Mouse (Mus musculus) liver, postnatal 0 days (tissue): Measurements from ENCODE around the gene Lgr6. TPM values are rescaled to one million over a fixed set of nuclear protein-coding genes. Genes with fewer than 3 reads are reported as not detected.

Experiments used
- ATAC-seq: fragments of 200-750 bp; cut with Nextera tagmentation; 2 replicates; pipeline ENCODE4 v1.8.0; 2017; ENCODE audit warnings: mild to moderate bottlenecking, moderate library complexity
- DNase-seq: peaks from one replicate; pipeline ENCODE4 v3.0.0-alpha.2; 2016
- H3K27ac ChIP-seq: fragments of 300-500 bp; sonication (generic); 2 replicates; pipeline ENCODE4 v1.5.1; 2014; ENCODE audit warnings: antibody characterized with exemption, moderate library complexity, mild to moderate bottlenecking, low read depth
- H3K27me3 ChIP-seq: fragments of 300-500 bp; sonication (generic); 2 replicates; pipeline ENCODE4 v1.6.1; 2014; ENCODE audit warnings: low read length, control low read depth, mixed read lengths; ENCODE audit not compliant: insufficient read depth
- H3K36me3 ChIP-seq: fragments of 300-500 bp; sonication (generic); replicated peaks from 2 replicates; pipeline ENCODE4 v1.6.1; 2014; ENCODE audit warnings: mild to moderate bottlenecking, control low read depth, low read length, moderate library complexity, mixed read lengths; ENCODE audit not compliant: insufficient read depth
- H3K4me1 ChIP-seq: fragments of 300-500 bp; sonication (generic); 2 replicates; pipeline ENCODE4 v1.6.1; 2014; ENCODE audit warnings: antibody characterized with exemption, mild to moderate bottlenecking, control low read depth; ENCODE audit not compliant: insufficient read depth
- H3K4me2 ChIP-seq: fragments of 300-500 bp; sonication (generic); 2 replicates; pipeline ENCODE4 v1.6.1; 2014; ENCODE audit warnings: low read depth, mild to moderate bottlenecking, low read length, moderate library complexity, mixed read lengths
- H3K4me3 ChIP-seq: fragments of 300-500 bp; sonication (generic); 2 replicates; pipeline ENCODE4 v1.5.1; 2014; ENCODE audit warnings: low read depth, low read length
- H3K9ac ChIP-seq: fragments of 300-500 bp; sonication (generic); replicated peaks from 2 replicates; pipeline ENCODE4 v1.6.1; 2014; ENCODE audit warnings: mild to moderate bottlenecking, moderate library complexity
- H3K9me3 ChIP-seq: fragments of 300-500 bp; sonication (generic); 2 replicates; pipeline ENCODE4 v1.6.1; 2016; ENCODE audit warnings: mild to moderate bottlenecking, control low read depth, low read length, mixed read lengths
- CTCF ChIP-seq: sonication (generic); IDR thresholded peaks from 2 replicates; pipeline ENCODE4 v1.5.1; 2016; ENCODE audit warnings: antibody characterized with exemption, low read depth
- EP300 ChIP-seq: IDR thresholded peaks from 2 replicates; pipeline ENCODE4 v1.6.1; 2016; ENCODE audit warnings: antibody characterized with exemption, low read depth, mild to moderate bottlenecking
- WGBS: fragments of 180-500 bp; shearing (Covaris S2); extraction: QIAGEN DNeasy Blood & Tissue Kit; methylation state at CpG from one replicate; pipeline ENCODE4 v1.1.7; 2014; ENCODE audit not compliant: insufficient replicate concordance; 5-methylcytosine and 5-hydroxymethylcytosine counted together
- polyA plus RNA-seq: library from polyadenylated mRNA; unstranded; fragments of >200 nt; fragmentation: Nextera tagmentation; extraction: Ambion mirVana; gene quantifications from 2 replicates; pipeline ENCODE4 v1.2.1, GENCODE M21; 2015

Lgr6 gene
- polyA plus RNA-seq, 1 experiment from 2014 or later: 0.32 TPM

GRCm38 (mm10) chr1:135011912-135012311, 93.2 kb downstream of the Lgr6 start:
- H3K4me1 ChIP-seq: no peaks in the 10 kb centered on the region
- no peak overlapping the region for H3K4me3 ChIP-seq
- WGBS: 89% methylated on average over 5 of the region's 5 CpGs
- H3K4me2 ChIP-seq: no peak overlapping the region
- H3K9me3 ChIP-seq: no peaks in the 10 kb centered on the region
- H3K27me3 ChIP-seq: 0 out of 2 replicates have a peak, but pooled peaks cover 6% of the 10 kb centered on the region
- no peak overlapping the region for H3K9ac ChIP-seq
- H3K36me3 ChIP-seq: no peaks in the 10 kb centered on the region
- no peak for DNase-seq
- ATAC-seq: no peak
- H3K27ac ChIP-seq: no peak overlapping the region
- TF ChIP-seq CTCF: no peak
- no peak for TF ChIP-seq EP300

DNA sequence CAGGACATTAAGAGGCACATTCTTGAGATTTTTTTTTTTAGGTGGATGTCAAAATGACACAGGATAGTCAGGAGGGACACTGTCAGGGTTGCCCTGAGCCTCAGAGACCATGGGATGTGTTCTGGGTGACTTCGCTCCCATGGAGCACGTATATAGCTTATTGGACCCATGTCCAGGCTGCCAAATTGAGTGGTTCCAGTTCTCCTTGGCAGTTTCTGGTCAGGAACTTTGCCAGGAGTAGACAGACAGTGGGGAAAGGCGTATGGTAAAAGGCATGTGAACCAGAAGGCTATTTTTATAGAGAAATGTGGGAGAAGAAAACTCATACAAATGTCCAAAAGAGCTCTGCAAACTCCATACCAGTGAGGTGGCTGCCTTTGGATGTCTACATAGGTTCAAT, 95.2 kb downstream of the Lgr6 start:
- Histone ChIP-seq H3K9me3 (no peaks in the 10 kb centered on the region), H3K27ac (no peak overlapping the region), H3K4me2 (no peak overlapping the region), H3K4me3 (no peak overlapping the region), H3K4me1 (no peaks in the 10 kb centered on the region), H3K36me3 (no peaks in the 10 kb centered on the region), H3K27me3 (0 out of 2 replicates have a peak, but pooled peaks cover 4% of the 10 kb centered on the region), H3K9ac (no peak overlapping the region)
- no peak for TF ChIP-seq EP300
- no peak for TF ChIP-seq CTCF
- ATAC-seq (no peak), DNase-seq (no peak)
- 62% methylated on average over 3 of the region's 3 CpGs for WGBS

DNA sequence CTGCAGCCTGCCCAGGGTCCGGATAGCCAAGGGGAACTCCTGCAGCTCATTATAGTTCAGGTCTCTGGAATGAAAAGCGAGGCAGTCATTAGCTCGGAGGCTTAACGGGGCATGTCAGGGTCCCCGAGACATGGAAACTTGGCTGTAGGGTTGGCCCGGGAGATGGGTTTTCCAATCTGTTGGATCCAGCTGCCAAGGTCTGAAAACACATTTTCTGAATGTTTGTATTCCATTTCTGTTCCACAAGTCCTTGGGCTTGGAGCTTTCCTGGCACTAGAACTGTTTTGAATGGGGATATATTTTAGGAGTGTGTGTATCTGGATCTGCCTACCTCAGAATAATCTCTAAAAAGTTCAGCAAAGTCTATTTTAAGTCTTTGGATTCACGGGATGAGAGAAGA, 99.4 kb downstream of the Lgr6 start:
- Histone ChIP-seq H3K4me2 (no peak overlapping the region), H3K27me3 (no peaks in the 10 kb centered on the region), H3K36me3 (no peaks in the 10 kb centered on the region), H3K9ac (no peak overlapping the region), H3K4me3 (no peak overlapping the region), H3K9me3 (no peaks in the 10 kb centered on the region), H3K4me1 (no peaks in the 10 kb centered on the region), H3K27ac (no peak overlapping the region)
- TF ChIP-seq EP300 (no peak), CTCF (no peak)
- DNase-seq (no peak), ATAC-seq (no peak)
- 77% methylated on average over 7 of the region's 7 CpGs for WGBS

GRCm38 (mm10) chr1:135003346-135003745, 101.7 kb downstream of the Lgr6 start:
- no peak for DNase-seq
- no peak for TF ChIP-seq EP300
- no peak for TF ChIP-seq CTCF
- no peak overlapping the region for H3K4me2 ChIP-seq
- no peaks in the 10 kb centered on the region for H3K27me3 ChIP-seq
- H3K9ac ChIP-seq: no peak overlapping the region
- H3K36me3 ChIP-seq: no peaks in the 10 kb centered on the region
- H3K4me3 ChIP-seq: no peak overlapping the region
- H3K4me1 ChIP-seq: no peaks in the 10 kb centered on the region
- H3K9me3 ChIP-seq: no peaks in the 10 kb centered on the region
- WGBS: 72% methylated on average over 4 of the region's 4 CpGs
- H3K27ac ChIP-seq: no peak overlapping the region
- no peak for ATAC-seq

DNA sequence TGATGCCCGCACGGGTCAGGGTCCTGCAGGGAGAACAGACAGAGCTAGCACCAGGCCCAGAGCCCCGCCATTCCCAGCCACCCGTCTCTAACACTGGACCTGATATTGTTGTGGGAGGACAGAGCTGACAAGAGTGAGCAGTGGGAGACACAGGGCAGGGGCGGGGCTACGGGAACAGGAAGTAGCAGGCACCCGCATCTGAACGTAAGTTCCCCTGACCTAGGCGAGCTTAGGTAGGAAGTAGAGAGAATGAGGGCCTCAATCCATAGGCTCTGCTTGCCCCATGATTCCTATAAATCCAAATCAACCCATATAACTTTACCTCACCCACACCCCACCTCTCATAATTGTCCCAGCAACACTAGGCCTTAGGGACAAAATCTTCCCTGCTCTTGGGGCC, 104.5 kb downstream of the Lgr6 start:
- Histone ChIP-seq H3K4me1 (no peaks in the 10 kb centered on the region), H3K36me3 (no peaks in the 10 kb centered on the region), H3K9me3 (no peaks in the 10 kb centered on the region), H3K9ac (no peak overlapping the region), H3K4me3 (no peak overlapping the region), H3K27me3 (no peaks in the 10 kb centered on the region), H3K27ac (no peak overlapping the region), H3K4me2 (no peak overlapping the region)
- no peak for ATAC-seq
- WGBS: 53% methylated on average over 9 of the region's 9 CpGs
- peak; percentile 34 for DNase-seq
- TF ChIP-seq CTCF (no peak), EP300 (no peak)

DNA sequence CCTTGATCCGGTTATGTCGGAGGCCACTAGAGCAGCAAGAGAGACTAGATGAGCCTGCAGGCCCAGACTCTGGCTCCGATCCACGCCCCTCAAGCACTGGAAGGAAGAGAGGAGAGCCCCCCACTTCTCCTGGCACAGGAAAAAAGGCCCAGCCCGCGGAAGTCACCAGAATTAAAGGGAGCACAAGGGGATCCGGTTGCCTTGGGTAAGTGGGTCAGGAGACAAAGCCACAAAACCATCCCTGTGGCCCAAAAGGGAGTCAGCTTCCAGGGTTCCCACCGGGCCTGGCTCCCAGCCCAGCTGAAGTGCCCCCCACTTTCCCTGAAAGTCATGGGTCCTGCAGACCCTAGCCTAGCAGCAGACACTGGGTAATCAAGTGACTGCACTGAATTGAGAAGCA, 106.8 kb downstream of the Lgr6 start:
- H3K9ac ChIP-seq: no peak overlapping the region
- H3K36me3 ChIP-seq: no peaks in the 10 kb centered on the region
- DNase-seq: no peak
- WGBS: 76% methylated on average over 8 of the region's 8 CpGs
- no peaks in the 10 kb centered on the region for H3K9me3 ChIP-seq
- no peak overlapping the region for H3K27ac ChIP-seq
- H3K4me2 ChIP-seq: no peak overlapping the region
- no peaks in the 10 kb centered on the region for H3K4me1 ChIP-seq
- no peak for ATAC-seq
- H3K27me3 ChIP-seq: no peaks in the 10 kb centered on the region
- no peak overlapping the region for H3K4me3 ChIP-seq
- TF ChIP-seq CTCF: no peak
- TF ChIP-seq EP300: no peak

GRCm38 (mm10) chr1:134997568-134997967, 107.5 kb downstream of the Lgr6 start:
- no peaks in the 10 kb centered on the region for H3K4me1 ChIP-seq
- H3K36me3 ChIP-seq: no peaks in the 10 kb centered on the region
- no peaks in the 10 kb centered on the region for H3K9me3 ChIP-seq
- no peak overlapping the region for H3K9ac ChIP-seq
- H3K4me2 ChIP-seq: no peak overlapping the region
- DNase-seq: no peak
- 75% methylated on average over 5 of the region's 5 CpGs for WGBS
- no peak overlapping the region for H3K27ac ChIP-seq
- ATAC-seq: no peak
- TF ChIP-seq EP300 (no peak), CTCF (no peak)
- no peak overlapping the region for H3K4me3 ChIP-seq
- H3K27me3 ChIP-seq: no peaks in the 10 kb centered on the region
